8 mouse cellular contexts compared by ENCODE assay signal in the genomic region with DNA sequence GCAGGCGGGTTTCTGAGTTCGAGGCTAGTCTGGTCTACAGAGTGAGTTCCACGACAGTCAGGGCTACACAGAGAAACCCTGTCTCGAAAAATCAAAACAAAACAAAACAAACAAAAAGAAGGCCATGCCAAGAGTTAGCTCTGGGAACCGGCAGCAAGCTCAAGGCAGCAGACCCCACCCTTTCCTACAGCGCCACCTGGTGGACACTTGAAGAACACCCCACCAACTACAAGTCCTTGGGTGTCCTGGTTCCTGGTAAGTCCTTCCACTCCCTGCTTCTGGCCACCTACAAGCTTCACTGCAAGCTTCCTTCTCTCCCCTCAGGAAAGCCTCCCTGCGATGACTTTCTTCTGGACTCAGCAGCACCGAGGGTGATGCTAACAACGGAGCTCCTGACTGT. TPM values are rescaled to one million over a fixed set of nuclear protein-coding genes. Genes with fewer than 3 reads are reported as not detected.
A peak's percentile ranks its signal among the peaks of the same experiment; 100 is the strongest.
DNase-seq lines count a peak whose midpoint lies in the region; ATAC-seq and TF ChIP-seq lines count a peak whose summit lies in the region.

No protein-coding gene starts in this region.

- no peak for ATAC-seq in forebrain, embryonic 11.5 days (replicated peaks; ENCODE audit: low FRiP score)
- no peak; the same call in 1 of the 2 replicates for ATAC-seq in forebrain, embryonic 12.5 days (ENCODE audit: low FRiP score)
- peak; percentile 55 for ATAC-seq in heart, postnatal 0 days (ENCODE audit: insufficient read depth, low read depth)
- ATAC-seq in megakaryocyte, adult 5-6 weeks (ENCODE audit: poor library complexity, severe bottlenecking) = peak; percentile 77

- DNase-seq in forebrain, embryonic 11.5 days (ENCODE audit: low spot score) = peak; percentile 83
- DNase-seq in adrenal gland, postnatal 10 days = peak; percentile 87
- DNase-seq in embryo, embryonic 9.5 days (ENCODE audit: extremely low spot score) = peak; percentile 78
- DNase-seq in heart, postnatal 0 days (ENCODE audit: low spot score) = peak; percentile 63
- DNase-seq in layer of hippocampus, postnatal 14 days (ENCODE audit: low spot score in 2 of 2) = peak; percentile 72
- DNase-seq in spleen, adult 2 months (ENCODE audit: low read depth in 1 of 2, low spot score in 2 of 2) = peak in 1 of 2 experiments; percentile 67

- H3K27ac ChIP-seq in forebrain, embryonic 11.5 days (ENCODE audit: low read depth, low read length) = no peak overlapping the region
- no peak overlapping the region for H3K27ac ChIP-seq in forebrain, embryonic 12.5 days
- H3K27ac ChIP-seq in heart, postnatal 0 days (ENCODE audit: low read depth) = peak overlapping the region; percentile 43; the same call in 1 of the 2 replicates
- H3K27ac ChIP-seq in spleen, adult 2 months (ENCODE audit: insufficient read depth, low read length) = no peak overlapping the region

- no peaks in the 10 kb centered on the region for H3K9me3 ChIP-seq in forebrain, embryonic 11.5 days (ENCODE audit: control insufficient read depth, low read length)
- H3K9me3 ChIP-seq in forebrain, embryonic 12.5 days = no peaks in the 10 kb centered on the region
- no peaks in the 10 kb centered on the region for H3K9me3 ChIP-seq in heart, postnatal 0 days (replicated peaks; ENCODE audit: control insufficient read depth, low read length)

- no peaks in the 10 kb centered on the region for H3K27me3 ChIP-seq in forebrain, embryonic 11.5 days (ENCODE audit: control insufficient read depth, insufficient read depth, low read length)
- no peaks in the 10 kb centered on the region for H3K27me3 ChIP-seq in forebrain, embryonic 12.5 days
- no peaks in the 10 kb centered on the region for H3K27me3 ChIP-seq in heart, postnatal 0 days (ENCODE audit: control insufficient read depth, insufficient read depth, low read length)
- H3K27me3 ChIP-seq in spleen, adult 2 months (ENCODE audit: control insufficient read depth, insufficient read depth, low read length) = no peaks in the 10 kb centered on the region

- TF ChIP-seq POLR2A in spleen, adult 2 months (IDR thresholded peaks at IDR 0.05; ENCODE audit: low read depth, low read length) = no peak

- H3K4me2 ChIP-seq in forebrain, embryonic 11.5 days (ENCODE audit: low read depth, low read length, severe bottlenecking) = no peak overlapping the region
- H3K4me2 ChIP-seq in forebrain, embryonic 12.5 days = no peak overlapping the region
- H3K4me2 ChIP-seq in heart, postnatal 0 days (ENCODE audit: low read depth, low read length) = no peak overlapping the region

- H3K4me3 ChIP-seq in forebrain, embryonic 11.5 days (ENCODE audit: low read depth, low read length) = no peak overlapping the region
- H3K4me3 ChIP-seq in forebrain, embryonic 12.5 days (replicated peaks) = no peak overlapping the region
- no peak overlapping the region for H3K4me3 ChIP-seq in heart, postnatal 0 days (ENCODE audit: low read depth, low read length)
- H3K4me3 ChIP-seq in spleen, adult 2 months (ENCODE audit: extremely low read depth, insufficient read depth, insufficient read length) = no peak overlapping the region

- no peak overlapping the region for H3K9ac ChIP-seq in forebrain, embryonic 11.5 days (ENCODE audit: low read length)
- H3K9ac ChIP-seq in forebrain, embryonic 12.5 days = no peak overlapping the region
- no peak overlapping the region for H3K9ac ChIP-seq in heart, postnatal 0 days (replicated peaks; ENCODE audit: low read depth, low read length)

- 64% methylated on average over 9 of the region's 9 CpGs for WGBS in forebrain, embryonic 11.5 days
- 63% methylated on average over 9 of the region's 9 CpGs for WGBS in forebrain, embryonic 12.5 days
- 45% methylated on average over 9 of the region's 9 CpGs for WGBS in heart, postnatal 0 days
- 60% methylated on average over 9 of the region's 9 CpGs for WGBS in spleen, adult 2 months

- peak; percentile 84 for TF ChIP-seq CTCF in heart, postnatal 0 days (IDR thresholded peaks at IDR 0.05; ENCODE audit: low read depth)
- peak; percentile 83; the same call in 1 of the 2 replicates for TF ChIP-seq CTCF in spleen, adult 2 months (IDR thresholded peaks at IDR 0.05; ENCODE audit: extremely low read depth, insufficient read depth, insufficient read length, insufficient replicate concordance)

- H3K4me1 ChIP-seq in forebrain, embryonic 11.5 days (replicated peaks; ENCODE audit: control insufficient read depth, insufficient read depth, low read length) = no peaks in the 10 kb centered on the region
- H3K4me1 ChIP-seq in forebrain, embryonic 12.5 days = no peaks in the 10 kb centered on the region
- no peaks in the 10 kb centered on the region for H3K4me1 ChIP-seq in heart, postnatal 0 days (ENCODE audit: control insufficient read depth, insufficient read depth)
- H3K4me1 ChIP-seq in spleen, adult 2 months (ENCODE audit: control insufficient read depth, insufficient read depth, insufficient read length) = no peaks in the 10 kb centered on the region

- TF ChIP-seq EP300 in heart, postnatal 0 days (IDR thresholded peaks at IDR 0.05; ENCODE audit: low read depth) = no peak

- no peaks in the 10 kb centered on the region; the same call in 1 of the 2 replicates for H3K36me3 ChIP-seq in forebrain, embryonic 11.5 days (ENCODE audit: control insufficient read depth, insufficient read depth, low read length)
- peaks cover 86% of the 10 kb centered on the region for H3K36me3 ChIP-seq in forebrain, embryonic 12.5 days (replicated peaks)
- H3K36me3 ChIP-seq in heart, postnatal 0 days (replicated peaks; ENCODE audit: control insufficient read depth, insufficient read depth, low read length) = peaks cover 76% of the 10 kb centered on the region
- peaks cover 43% of the 10 kb centered on the region for H3K36me3 ChIP-seq in spleen, adult 2 months (ENCODE audit: control insufficient read depth, insufficient read depth, low read length)

RNA-seq across cellular contexts. Expression of a gene that starts 12.6 kb away (rescaled TPM):
- 412 and 431 TPM in 2 replicates for polyA plus RNA-seq in forebrain, embryonic 11.5 days (2014; fragmentation: Nextera tagmentation; extraction: Ambion mirVana)
- polyA plus RNA-seq in forebrain, embryonic 12.5 days (2016; fragmentation: Nextera tagmentation; extraction: Ambion mirVana) = 379 and 381 TPM in 2 replicates
- 100 to 1,000 TPM; 242 to 261 TPM for total RNA-seq in adrenal gland, postnatal 10 days (2021)
- total RNA-seq in heart, postnatal 0 days (2014; rRNA removed; ENCODE audit: low replicate concordance) = 120 and 152 TPM in 2 replicates
- 322 and 333 TPM in 2 replicates for polyA plus RNA-seq in heart, postnatal 0 days (2015; fragmentation: Nextera tagmentation; extraction: Ambion mirVana)
- total RNA-seq in layer of hippocampus, postnatal 14 days (2021) = 100 to 1,000 TPM; 240 to 248 TPM
- total RNA-seq in megakaryocyte, adult 5-6 weeks (2015) = 118 and 123 TPM in 2 replicates
- 153 and 156 TPM in 2 replicates for total RNA-seq in megakaryocyte, adult 5-6 weeks (2017)
- polyA plus RNA-seq in spleen, adult 2 months (2012; rRNA removed) = 51.4 and 56.9 TPM in 2 replicates

RNA-seq across cellular contexts. Expression of a gene that starts 12.7 kb away (rescaled TPM):
- polyA plus RNA-seq in forebrain, embryonic 11.5 days (2014; fragmentation: Nextera tagmentation; extraction: Ambion mirVana) = 0.19 TPM in 1 of 2 replicates, not detected in the other
- polyA plus RNA-seq in forebrain, embryonic 12.5 days (2016; fragmentation: Nextera tagmentation; extraction: Ambion mirVana) = 0.54 TPM in 1 of 2 replicates, not detected in the other
- under 1 TPM; 0.57 to 0.73 TPM for total RNA-seq in adrenal gland, postnatal 10 days (2021)
- total RNA-seq in heart, postnatal 0 days (2014; rRNA removed; ENCODE audit: low replicate concordance) = 2.0 and 3.5 TPM in 2 replicates
- 0.36 and 0.53 TPM in 2 replicates for polyA plus RNA-seq in heart, postnatal 0 days (2015; fragmentation: Nextera tagmentation; extraction: Ambion mirVana)
- total RNA-seq in layer of hippocampus, postnatal 14 days (2021) = under 1 TPM; 0.37 to 0.52 TPM
- 0.11 and 2.2 TPM in 2 replicates for total RNA-seq in megakaryocyte, adult 5-6 weeks (2015)
- 0.26 and 0.81 TPM in 2 replicates for total RNA-seq in megakaryocyte, adult 5-6 weeks (2017)
- 2.2 and 4.0 TPM in 2 replicates for polyA plus RNA-seq in spleen, adult 2 months (2012; rRNA removed)

RNA-seq across cellular contexts. Expression of a gene that starts 47.9 kb away (rescaled TPM):
- polyA plus RNA-seq in forebrain, embryonic 11.5 days (2014; fragmentation: Nextera tagmentation; extraction: Ambion mirVana) = 20.3 and 21.6 TPM in 2 replicates
- 16.5 and 17.2 TPM in 2 replicates for polyA plus RNA-seq in forebrain, embryonic 12.5 days (2016; fragmentation: Nextera tagmentation; extraction: Ambion mirVana)
- 100 to 1,000 TPM in 1 of 2 experiments, 10 to 100 TPM in 1; 32.3 to 159 TPM for total RNA-seq in adrenal gland, postnatal 10 days (2021)
- total RNA-seq in heart, postnatal 0 days (2014; rRNA removed; ENCODE audit: low replicate concordance) = 16.0 and 33.7 TPM in 2 replicates
- polyA plus RNA-seq in heart, postnatal 0 days (2015; fragmentation: Nextera tagmentation; extraction: Ambion mirVana) = 7.4 and 7.9 TPM in 2 replicates
- 10 to 100 TPM; 37.1 to 38.4 TPM for total RNA-seq in layer of hippocampus, postnatal 14 days (2021)
- 1.8 and 3.7 TPM in 2 replicates for total RNA-seq in megakaryocyte, adult 5-6 weeks (2015)
- 2.3 and 3.4 TPM in 2 replicates for total RNA-seq in megakaryocyte, adult 5-6 weeks (2017)
- 13.7 and 15.3 TPM in 2 replicates for polyA plus RNA-seq in spleen, adult 2 months (2012; rRNA removed)

Comparison
In these comparisons a context has a peak if more than half of its experiments do, and no peak if none do; other contexts are left out.
1. ATAC-seq: peak in heart, postnatal 0 days (single experiment) and megakaryocyte, adult 5-6 weeks (single experiment); none in forebrain, embryonic 11.5 days (single experiment) and forebrain, embryonic 12.5 days (single experiment).